Mouse (Mus musculus): ENCODE measurements around the gene Nol7. TPM values are rescaled to one million over a fixed set of nuclear protein-coding genes. Genes with fewer than 3 reads are reported as not detected.

The Nol7 gene
- total RNA-seq, 1 experiment, result 122 TPM

DNA sequence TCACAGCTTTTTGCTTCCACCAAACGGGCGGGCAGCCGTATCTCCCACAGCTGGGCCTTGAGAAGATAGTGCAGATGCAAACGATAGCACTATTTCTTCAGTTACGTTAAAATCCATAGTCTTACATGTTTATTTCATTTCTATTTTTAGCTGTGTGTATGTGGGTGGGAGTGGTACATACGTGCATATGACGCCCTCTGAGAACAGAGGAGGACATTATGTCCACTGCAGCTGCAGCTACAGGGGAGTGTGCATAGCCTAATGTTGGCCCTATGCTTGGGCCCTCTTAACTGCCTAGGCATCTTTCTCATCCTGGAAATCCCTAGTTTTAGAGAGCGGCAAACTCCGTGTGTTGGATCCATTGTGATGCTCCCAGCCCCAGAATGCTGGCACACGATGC is 24.0 kb upstream of the Nol7 start:
- no peak overlapping the region for H3K4me3 ChIP-seq (ENCODE audit: insufficient read depth in 1 of 2, low read depth in 1 of 2, low read length in 2 of 2, poor library complexity in 1 of 2, severe bottlenecking in 1 of 2)
- no peak for DNase-seq (ENCODE audit: low read depth, low spot score)
- H3K4me1 ChIP-seq (ENCODE audit: control insufficient read depth in 2 of 2, insufficient read depth in 2 of 2, low read length in 2 of 2, poor library complexity in 1 of 2), result peaks cover 2 to 6% of the 10 kb centered on the region in 2 experiments; a peak in 3 of 4 replicates
- H3K27ac ChIP-seq (ENCODE audit: insufficient read depth, low read depth, low read length, poor library complexity, severe bottlenecking), result no peak overlapping the region
- no peak overlapping the region for H3K9ac ChIP-seq (ENCODE audit: insufficient read depth, low read depth, low read length, poor library complexity, severe bottlenecking)
- in situ Hi-C loops (cut with MboI; ENCODE audit: low sequenced_read_pairs in 2 of 2, unreplicated experiment in 2 of 2), result no loop called here
- no peak for TF ChIP-seq HCFC1 (IDR thresholded peaks at IDR 0.05; ENCODE audit: borderline replicate concordance, insufficient read depth, low read length)
- TF ChIP-seq MAFK (IDR thresholded peaks at IDR 0.05; ENCODE audit: insufficient read depth, low read depth, low read length), result no peak
- no peak for TF ChIP-seq ZNF384 (IDR thresholded peaks at IDR 0.05; ENCODE audit: low read depth, low read length)
- no peak for TF ChIP-seq CHD2 (IDR thresholded peaks at IDR 0.05; ENCODE audit: low read depth, low read length)
- TF ChIP-seq ZC3H11A (IDR thresholded peaks at IDR 0.05; ENCODE audit: borderline replicate concordance, low read depth, low read length), result no peak
- peaks cover 10% of the 10 kb centered on the region for H3K36me3 ChIP-seq (ENCODE audit: control insufficient read depth, insufficient read depth, low read length, poor library complexity, severe bottlenecking)
- no peaks in the 10 kb centered on the region for H3K9me3 ChIP-seq (ENCODE audit: control insufficient read depth, insufficient read depth, low read depth, low read length)

DNA sequence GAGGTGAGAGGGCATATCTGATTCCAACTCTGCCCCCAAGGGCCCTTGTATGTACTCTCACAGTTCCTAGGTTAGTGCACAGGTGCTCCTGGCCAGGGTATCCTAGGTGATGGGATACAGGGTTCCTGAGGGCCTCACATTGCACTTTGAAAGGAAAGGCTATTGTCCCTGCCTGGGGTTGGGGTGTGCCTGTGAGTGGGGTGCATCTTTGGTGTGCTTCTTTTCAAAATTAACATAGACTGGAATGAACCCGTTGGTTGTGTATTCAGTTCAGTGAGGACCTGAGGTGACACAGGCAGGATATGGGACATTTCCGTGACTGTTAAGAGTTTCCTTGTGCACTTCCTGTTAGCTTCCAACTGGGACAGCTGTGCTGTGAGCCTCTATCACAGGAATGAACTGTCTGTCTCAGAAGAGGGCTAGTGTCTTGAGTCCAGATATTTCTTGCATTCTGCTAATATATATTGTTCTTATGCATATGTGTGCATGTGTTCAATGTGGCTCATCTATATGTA is 23.2 kb upstream of the Nol7 start:
- no peaks in the 10 kb centered on the region for H3K9me3 ChIP-seq (ENCODE audit: control insufficient read depth, insufficient read depth, low read depth, low read length)
- H3K4me1 ChIP-seq (ENCODE audit: control insufficient read depth in 2 of 2, insufficient read depth in 2 of 2, low read length in 2 of 2, poor library complexity in 1 of 2), result peaks cover 2 to 6% of the 10 kb centered on the region in 2 experiments; a peak in 3 of 4 replicates
- TF ChIP-seq CHD2 (IDR thresholded peaks at IDR 0.05; ENCODE audit: low read depth, low read length) (no peak), HCFC1 (IDR thresholded peaks at IDR 0.05; ENCODE audit: borderline replicate concordance, insufficient read depth, low read length) (no peak), ZC3H11A (IDR thresholded peaks at IDR 0.05; ENCODE audit: borderline replicate concordance, low read depth, low read length) (no peak), MAFK (IDR thresholded peaks at IDR 0.05; ENCODE audit: insufficient read depth, low read depth, low read length) (no peak)
- no peak overlapping the region for H3K4me3 ChIP-seq (ENCODE audit: insufficient read depth in 1 of 2, low read depth in 1 of 2, low read length in 2 of 2, poor library complexity in 1 of 2, severe bottlenecking in 1 of 2)
- no peak for DNase-seq (ENCODE audit: low read depth, low spot score)
- no peak overlapping the region for H3K27ac ChIP-seq (ENCODE audit: insufficient read depth, low read depth, low read length, poor library complexity, severe bottlenecking)
- in situ Hi-C loops (cut with MboI; ENCODE audit: low sequenced_read_pairs in 2 of 2, unreplicated experiment in 2 of 2), result no loop called here
- no peak overlapping the region for H3K9ac ChIP-seq (ENCODE audit: insufficient read depth, low read depth, low read length, poor library complexity, severe bottlenecking)
- H3K36me3 ChIP-seq (ENCODE audit: control insufficient read depth, insufficient read depth, low read length, poor library complexity, severe bottlenecking), result peaks cover 10% of the 10 kb centered on the region

DNA sequence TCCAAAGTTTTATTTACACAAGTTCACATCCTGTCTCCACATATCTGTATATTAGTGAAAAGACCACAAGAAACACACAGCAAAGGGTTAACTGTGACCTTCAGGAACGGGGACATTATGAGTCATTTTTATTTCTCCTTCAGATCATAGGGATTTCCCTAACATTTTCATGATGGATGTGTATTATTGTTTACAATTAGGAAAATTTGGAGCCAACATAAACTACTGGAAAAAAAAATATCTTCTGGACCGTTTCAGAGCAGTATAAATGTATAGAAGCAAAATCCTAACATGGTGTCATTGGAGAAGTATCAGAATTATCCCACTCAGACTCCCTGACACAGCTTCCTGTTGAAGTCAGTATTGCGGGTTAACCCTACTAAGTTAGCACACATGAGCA is 18.2 kb upstream of the Nol7 start:
- H3K4me1 ChIP-seq (ENCODE audit: control insufficient read depth in 2 of 2, insufficient read depth in 2 of 2, low read length in 2 of 2, poor library complexity in 1 of 2), result peaks cover 0 to 1% of the 10 kb centered on the region in 2 experiments; a peak in 3 of 4 replicates
- H3K9ac ChIP-seq (ENCODE audit: insufficient read depth, low read depth, low read length, poor library complexity, severe bottlenecking), result no peak overlapping the region
- DNase-seq (ENCODE audit: low read depth, low spot score), result no peak
- in situ Hi-C loops (cut with MboI; ENCODE audit: low sequenced_read_pairs in 2 of 2, unreplicated experiment in 2 of 2), result no loop called here
- H3K27ac ChIP-seq (ENCODE audit: insufficient read depth, low read depth, low read length, poor library complexity, severe bottlenecking), result no peak overlapping the region
- TF ChIP-seq HCFC1 (IDR thresholded peaks at IDR 0.05; ENCODE audit: borderline replicate concordance, insufficient read depth, low read length), result no peak
- TF ChIP-seq ZC3H11A (IDR thresholded peaks at IDR 0.05; ENCODE audit: borderline replicate concordance, low read depth, low read length), result no peak
- no peak for TF ChIP-seq ZNF384 (IDR thresholded peaks at IDR 0.05; ENCODE audit: low read depth, low read length)
- TF ChIP-seq MAFK (IDR thresholded peaks at IDR 0.05; ENCODE audit: insufficient read depth, low read depth, low read length), result no peak
- TF ChIP-seq CHD2 (IDR thresholded peaks at IDR 0.05; ENCODE audit: low read depth, low read length), result no peak
- H3K36me3 ChIP-seq (ENCODE audit: control insufficient read depth, insufficient read depth, low read length, poor library complexity, severe bottlenecking), result peaks cover 6% of the 10 kb centered on the region; the same call in 1 of the 2 replicates
- no peak overlapping the region for H3K4me3 ChIP-seq (ENCODE audit: insufficient read depth in 1 of 2, low read depth in 1 of 2, low read length in 2 of 2, poor library complexity in 1 of 2, severe bottlenecking in 1 of 2)
- H3K9me3 ChIP-seq (ENCODE audit: control insufficient read depth, insufficient read depth, low read depth, low read length), result peaks cover 3% of the 10 kb centered on the region; the same call in 1 of the 2 replicates

DNA sequence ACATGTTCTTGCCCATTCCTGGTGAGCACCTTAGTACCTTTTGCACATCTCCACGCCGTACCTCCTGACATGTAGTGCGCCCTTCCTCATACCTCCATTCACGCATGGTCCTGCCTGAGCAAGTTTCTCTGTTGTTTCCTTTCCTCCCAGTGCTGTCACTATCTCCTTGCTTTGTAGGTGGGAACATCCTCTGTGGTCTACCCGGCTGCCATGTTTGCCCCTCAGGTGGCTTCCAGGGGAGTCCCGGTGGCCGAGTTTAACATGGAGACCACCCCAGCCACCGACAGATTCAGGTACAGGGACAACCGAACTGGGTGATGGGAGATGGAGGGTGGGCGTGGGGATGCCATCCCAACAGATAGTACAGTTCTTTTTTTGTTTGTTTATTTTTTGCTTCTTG is 12.9 kb upstream of the Nol7 start:
- Histone ChIP-seq H3K27ac (ENCODE audit: insufficient read depth, low read depth, low read length, poor library complexity, severe bottlenecking) (no peak overlapping the region), H3K9ac (ENCODE audit: insufficient read depth, low read depth, low read length, poor library complexity, severe bottlenecking) (no peak overlapping the region), H3K4me1 (ENCODE audit: control insufficient read depth in 2 of 2, insufficient read depth in 2 of 2, low read length in 2 of 2, poor library complexity in 1 of 2) (no peaks in the 10 kb centered on the region), H3K4me3 (ENCODE audit: insufficient read depth in 1 of 2, low read depth in 1 of 2, low read length in 2 of 2, poor library complexity in 1 of 2, severe bottlenecking in 1 of 2) (no peak overlapping the region), H3K36me3 (ENCODE audit: control insufficient read depth, insufficient read depth, low read length, poor library complexity, severe bottlenecking) (peaks cover 4% of the 10 kb centered on the region; the same call in 1 of the 2 replicates), H3K9me3 (ENCODE audit: control insufficient read depth, insufficient read depth, low read depth, low read length) (peaks cover 12% of the 10 kb centered on the region)
- in situ Hi-C loops (cut with MboI; ENCODE audit: low sequenced_read_pairs in 2 of 2, unreplicated experiment in 2 of 2), result no loop called here
- no peak for TF ChIP-seq HCFC1 (IDR thresholded peaks at IDR 0.05; ENCODE audit: borderline replicate concordance, insufficient read depth, low read length)
- TF ChIP-seq MAFK (IDR thresholded peaks at IDR 0.05; ENCODE audit: insufficient read depth, low read depth, low read length), result no peak
- no peak for TF ChIP-seq ZNF384 (IDR thresholded peaks at IDR 0.05; ENCODE audit: low read depth, low read length)
- TF ChIP-seq ZC3H11A (IDR thresholded peaks at IDR 0.05; ENCODE audit: borderline replicate concordance, low read depth, low read length), result no peak
- no peak for TF ChIP-seq CHD2 (IDR thresholded peaks at IDR 0.05; ENCODE audit: low read depth, low read length)
- no peak for DNase-seq (ENCODE audit: low read depth, low spot score)
